Mouse (Mus musculus) stomach, postnatal 0 days (tissue): ENCODE data around the gene Tmem74b.

Source experiments
- CTCF ChIP-seq: IDR thresholded peaks from 2 replicates; pipeline ENCODE4 v1.5.1; 2016; ENCODE audit warnings: antibody characterized with exemption, low read depth, mild to moderate bottlenecking, moderate library complexity
- EP300 ChIP-seq: optimal IDR thresholded peaks from 2 replicates; pipeline ENCODE3; 2016; ENCODE audit warnings: antibody characterized with exemption

DNA sequence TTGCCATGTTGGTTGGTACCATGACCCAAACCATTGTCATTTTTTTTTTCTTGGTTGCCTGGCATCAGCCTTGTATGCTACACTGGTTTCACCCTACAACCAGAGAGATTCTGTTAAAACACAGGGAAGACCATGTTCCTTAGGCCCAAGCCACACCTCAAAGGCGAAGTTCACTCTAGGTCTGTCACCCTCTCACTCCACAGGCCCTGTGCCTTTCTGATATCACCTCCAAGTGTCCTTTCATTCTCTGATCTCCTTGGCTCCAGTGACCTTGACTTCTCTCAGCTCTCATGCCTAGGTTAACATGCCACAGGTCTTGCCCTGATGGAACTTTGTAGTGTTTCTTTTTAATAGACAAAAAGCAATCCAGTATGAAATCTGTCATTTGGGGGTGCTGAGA is 40.3 kb downstream of the Tmem74b start:
- no peak for TF ChIP-seq CTCF
- TF ChIP-seq EP300 = no peak
